Mouse (Mus musculus) lung, adult 2 months (tissue): ENCODE results near the gene Fras1.

Experiments used
- CTCF ChIP-seq: fragments of 200-500 bp; IDR thresholded peaks from 2 replicates; pipeline ENCODE4 v1.5.1; 2011; ENCODE audit warnings: mild to moderate bottlenecking, low read length, control low read depth; ENCODE audit not compliant: insufficient read depth
- POLR2A ChIP-seq: fragments of 200-500 bp; IDR thresholded peaks from 2 replicates; pipeline ENCODE4 v1.6.1; 2011; ENCODE audit warnings: low read depth, mild to moderate bottlenecking, control low read depth, low read length, borderline replicate concordance; ENCODE audit errors: extremely low read depth

DNA sequence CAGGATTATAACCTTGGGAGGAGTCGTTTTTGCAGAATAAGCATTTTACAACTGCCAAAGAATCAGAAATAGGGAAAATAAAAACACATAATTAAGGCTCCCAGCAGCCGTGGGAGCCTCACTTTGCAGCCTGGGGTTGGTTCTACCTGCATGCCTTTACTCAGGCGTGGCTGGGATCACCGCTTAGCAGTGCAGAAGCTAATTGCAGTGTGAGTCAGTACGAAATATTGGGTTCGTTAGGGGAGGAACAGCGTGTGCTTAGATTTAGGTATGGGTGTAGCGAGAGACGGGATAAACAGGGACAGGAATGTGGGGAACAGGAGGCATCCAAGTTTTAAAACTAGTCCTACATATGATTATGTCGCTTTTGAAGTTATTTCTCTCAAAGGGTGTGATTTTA, 238.3 kb downstream of the Fras1 start:
- TF ChIP-seq CTCF: no peak
- no peak for TF ChIP-seq POLR2A
